Mouse (Mus musculus): Measurements from ENCODE around the gene Atpif1. TPM values are rescaled to one million over a fixed set of nuclear protein-coding genes. Genes with fewer than 3 reads are reported as not detected.

The Atpif1 gene
- total and polyA plus RNA-seq, 3 experiments, result 292 to 397 (median 342) TPM

GRCm38 (mm10) chr4:132513395-132514273, 19.8 kb downstream of the Atpif1 start (continued):
- TF ChIP-seq MAFK (IDR thresholded peaks at IDR 0.05; ENCODE audit: insufficient replicate concordance, low read length) (no peak), TBP (conservative IDR thresholded peaks at IDR 0.05; ENCODE audit: low read depth, low read length) (peak; percentile 79), BHLHE40 (IDR thresholded peaks at IDR 0.05; ENCODE audit: low read depth, low read length) (peak; percentile 96), USF2 (conservative IDR thresholded peaks at IDR 0.05; ENCODE audit: low read depth, low read length) (peak; percentile 80), PAX5 (IDR thresholded peaks at IDR 0.05; ENCODE audit: low read length) (no peak), CHD1 (IDR thresholded peaks at IDR 0.05; ENCODE audit: low read depth, low read length) (0 out of 2 replicates have a peak, but pooled peaks have one; percentile 41), CTCF (conservative IDR thresholded peaks at IDR 0.05 in 1 of 2, IDR thresholded peaks at IDR 0.05 in 1 of 2; ENCODE audit: low read depth in 2 of 2, low read length in 2 of 2) (no peak), MXI1 (IDR thresholded peaks at IDR 0.05; ENCODE audit: low read depth, low read length) (peak; percentile 83), MEF2A (IDR thresholded peaks at IDR 0.05; ENCODE audit: borderline replicate concordance, low read depth, low read length) (no peak; the same call in 1 of the 2 replicates), ZMIZ1 (IDR thresholded peaks at IDR 0.05; ENCODE audit: low read depth, low read length) (peak; percentile 69), UBTF (IDR thresholded peaks at IDR 0.05; ENCODE audit: low read depth, low read length) (no peak), POLR2A (IDR thresholded peaks at IDR 0.05; ENCODE audit: low read depth, low read length) (peak; percentile 74; the same call in 1 of the 2 replicates), JUND (conservative IDR thresholded peaks at IDR 0.05; ENCODE audit: low read depth, low read length) (peak; percentile 48; the same call in 1 of the 2 replicates), CHD2 (IDR thresholded peaks at IDR 0.05; ENCODE audit: low read length) (peak; percentile 77), ZC3H11A (IDR thresholded peaks at IDR 0.05; ENCODE audit: low read depth, low read length) (no peak), USF1 (IDR thresholded peaks at IDR 0.05; ENCODE audit: low read depth, low read length) (peak; percentile 83), ELF1 (IDR thresholded peaks at IDR 0.05; ENCODE audit: low read depth, low read length) (peak; percentile 69)

GRCm38 (mm10) chr4:132512080-132512479, 21.4 kb downstream of the Atpif1 start:
- H3K9ac ChIP-seq (ENCODE audit: insufficient read depth, low read depth), result no peak overlapping the region
- H3K4me3 ChIP-seq (replicated peaks in 1 of 3; ENCODE audit: low read depth in 2 of 3, low read length in 2 of 3, poor library complexity in 1 of 3), result no peak overlapping the region
- H3K79me2 ChIP-seq (replicated peaks; ENCODE audit: control insufficient read depth, extremely low read depth, insufficient read depth, poor library complexity, severe bottlenecking), result peaks cover 31% of the 10 kb centered on the region
- H3K27ac ChIP-seq (ENCODE audit: insufficient read depth, low read depth), result peak overlapping the region; percentile 44
- H3K9me3 ChIP-seq (replicated peaks; ENCODE audit: low read length), result no peaks in the 10 kb centered on the region
- no peak for DNase-seq (ENCODE audit: extremely low read depth)
- peaks cover 3 to 39% of the 10 kb centered on the region in 2 experiments for H3K4me1 ChIP-seq (ENCODE audit: control insufficient read depth in 1 of 2, insufficient read depth in 2 of 2)
- H3K36me3 ChIP-seq (replicated peaks in 1 of 2; ENCODE audit: control insufficient read depth in 1 of 2, insufficient read depth in 1 of 2, low read length in 1 of 2), result peaks cover 2 to 10% of the 10 kb centered on the region in 2 experiments
- in situ Hi-C loops (cut with MboI; ENCODE audit: low pct_ligation_motif_present, low pct_unique_long_range_greater_than_20kb, low sequenced_read_pairs), result loop anchor here (5.0 to 25.0 kb wide), 3 partner anchors 100 to 425 kb away; partner anchors contain the start of genes Epb41 and Rab42
- dilution Hi-C loops (cut with MboI; ENCODE audit: extremely low pct_ligation_motif_present, extremely low pct_unique_long_range_greater_than_20kb, low sequenced_read_pairs), result no loop called here
- H3K27me3 ChIP-seq (replicated peaks), result no peaks in the 10 kb centered on the region
- TF ChIP-seq JUND (conservative IDR thresholded peaks at IDR 0.05; ENCODE audit: low read depth, low read length), result no peak
- TF ChIP-seq ETS1 (conservative IDR thresholded peaks at IDR 0.05; ENCODE audit: low read depth, low read length), result no peak
- TF ChIP-seq MAZ (IDR thresholded peaks at IDR 0.05; ENCODE audit: low read depth, low read length), result no peak
- TF ChIP-seq POLR2A (IDR thresholded peaks at IDR 0.05; ENCODE audit: low read depth, low read length), result no peak
- no peak for TF ChIP-seq CHD1 (IDR thresholded peaks at IDR 0.05; ENCODE audit: low read depth, low read length)
- no peak for TF ChIP-seq USF1 (IDR thresholded peaks at IDR 0.05; ENCODE audit: low read depth, low read length)
- no peak for TF ChIP-seq JUN (IDR thresholded peaks at IDR 0.05; ENCODE audit: insufficient read depth, low read depth, low read length)
- no peak for TF ChIP-seq MYC (IDR thresholded peaks at IDR 0.05; ENCODE audit: low read depth, low read length)
- TF ChIP-seq UBTF (IDR thresholded peaks at IDR 0.05; ENCODE audit: low read depth, low read length), result no peak
- no peak for TF ChIP-seq GABPA (IDR thresholded peaks at IDR 0.05; ENCODE audit: insufficient replicate concordance, low read depth, low read length)
- TF ChIP-seq NRF1 (IDR thresholded peaks at IDR 0.05; ENCODE audit: low read depth, low read length), result no peak
- TF ChIP-seq ZC3H11A (IDR thresholded peaks at IDR 0.05; ENCODE audit: low read depth, low read length), result no peak
- no peak for TF ChIP-seq PAX5 (IDR thresholded peaks at IDR 0.05; ENCODE audit: low read length)
- TF ChIP-seq CHD2 (IDR thresholded peaks at IDR 0.05; ENCODE audit: low read length), result no peak
- H3K4me2 ChIP-seq (ENCODE audit: insufficient read depth, low read depth, poor library complexity, severe bottlenecking), result no peak overlapping the region

All from CH12.LX (cell line).